Mouse (Mus musculus) embryonic facial prominence, embryonic 12.5 days (tissue): Measurements from ENCODE around the gene Izumo2. TPM values are rescaled to one million over a fixed set of nuclear protein-coding genes. Genes with fewer than 3 reads are reported as not detected.

ENCODE experiments used
- polyA plus RNA-seq: library from polyadenylated mRNA; unstranded; fragments of >200 nt; fragmentation: Nextera tagmentation; extraction: Ambion mirVana; gene quantifications from 2 replicates; pipeline ENCODE4 v1.2.1, GENCODE M21; 2016

Gene Izumo2
- polyA plus RNA-seq, 1 experiment from 2014 or later = not detected

Other genes with a start within 250 kb of the Izumo2 start
- gene Aspdh, start 243.4 kb upstream of the Izumo2 start, polyA plus RNA-seq = 0.42 and 0.71 TPM in 2 replicates
- gene Josd2, start 240.8 kb upstream of the Izumo2 start, polyA plus RNA-seq = 80.4 and 85.6 TPM in 2 replicates
- 121 and 124 TPM in 2 replicates for gene Emc10, start 212.2 kb upstream of the Izumo2 start, polyA plus RNA-seq
- gene Fam71e1, start 212.2 kb upstream of the Izumo2 start, polyA plus RNA-seq = 20.2 and 22.5 TPM in 2 replicates
- gene Mybpc2, start 184.1 kb upstream of the Izumo2 start, polyA plus RNA-seq = 0.06 TPM in 2 replicates
- 0.10 TPM in 1 of 2 replicates, not detected in the other for gene Spib, start 176.7 kb upstream of the Izumo2 start, polyA plus RNA-seq
- gene Pold1, start 159.9 kb upstream of the Izumo2 start, polyA plus RNA-seq = 125 and 130 TPM in 2 replicates
- 68.1 and 68.6 TPM in 2 replicates for gene Nr1h2, start 154.8 kb upstream of the Izumo2 start, polyA plus RNA-seq
- gene Napsa, start 136.4 kb upstream of the Izumo2 start, polyA plus RNA-seq = 1.1 and 1.3 TPM in 2 replicates
- 0.70 and 0.79 TPM in 2 replicates for gene Kcnc3, start 118.1 kb upstream of the Izumo2 start, polyA plus RNA-seq
- gene Myh14, start 37.9 kb upstream of the Izumo2 start, polyA plus RNA-seq = 6.5 and 6.8 TPM in 2 replicates
- gene Vrk3, start 39.7 kb downstream of the Izumo2 start, polyA plus RNA-seq = 36.4 and 36.7 TPM in 2 replicates
- 2.3 and 2.6 TPM in 2 replicates for gene Zfp473, start 42.3 kb downstream of the Izumo2 start, polyA plus RNA-seq
- gene Nup62, start 107.3 kb downstream of the Izumo2 start, polyA plus RNA-seq = 102 and 104 TPM in 2 replicates
- gene Il4i1, start 107.6 kb downstream of the Izumo2 start, polyA plus RNA-seq = 1.2 and 2.5 TPM in 2 replicates
- gene Atf5, start 107.9 kb downstream of the Izumo2 start, polyA plus RNA-seq = 5.3 and 5.8 TPM in 2 replicates
- gene Akt1s1, start 140.2 kb downstream of the Izumo2 start, polyA plus RNA-seq = 116 and 120 TPM in 2 replicates
- 94.3 and 105 TPM in 2 replicates for gene Tbc1d17, start 140.3 kb downstream of the Izumo2 start, polyA plus RNA-seq
- gene Pnkp, start 148.4 kb downstream of the Izumo2 start, polyA plus RNA-seq = 29.0 and 30.4 TPM in 2 replicates
- 696 and 750 TPM in 2 replicates for gene Ptov1, start 161.0 kb downstream of the Izumo2 start, polyA plus RNA-seq
- 113 and 123 TPM in 2 replicates for gene Med25, start 184.0 kb downstream of the Izumo2 start, polyA plus RNA-seq
- 22.4 and 23.3 TPM in 2 replicates for gene Fuz, start 187.3 kb downstream of the Izumo2 start, polyA plus RNA-seq
- 76.3 and 84.7 TPM in 2 replicates for gene Ap2a1, start 220.8 kb downstream of the Izumo2 start, polyA plus RNA-seq
- 0.11 and 0.19 TPM in 2 replicates for gene Tsks, start 234.5 kb downstream of the Izumo2 start, polyA plus RNA-seq